Mouse (Mus musculus) MEL (cell line): ENCODE data around the gene Prss12. TPM values are rescaled to one million over a fixed set of nuclear protein-coding genes. Genes with fewer than 3 reads are reported as not detected.

Experiments used
- DNase-seq: peaks from one replicate; pipeline ENCODE4 v3.0.0; 2011; ENCODE audit warnings: low read depth, low spot score
- H3K27ac ChIP-seq: 2 replicates; pipeline ENCODE4 v1.5.1; 2012; ENCODE audit warnings: low read depth, mild to moderate bottlenecking, control low read depth, low read length, moderate library complexity; ENCODE audit not compliant: control insufficient read depth
- H3K27me3 ChIP-seq, 2 experiments: fragments of 150-350 bp in 1 of 2; sonication (generic) in 1 of 2; 2 replicates each; pipeline ENCODE4 v1.6.1; 2012; ENCODE audit warnings: low read length in 2 of 2, mild to moderate bottlenecking in 2 of 2, improper control_type of control experiment in 1 of 2, moderate library complexity in 1 of 2; ENCODE audit not compliant: insufficient read depth in 2 of 2, control insufficient read depth in 1 of 2
- H3K36me3 ChIP-seq, 2 experiments: 2 replicates each; pipeline ENCODE4 v1.6.1; 2012 to 2014; ENCODE audit warnings: low read length in 2 of 2, improper control_type of control experiment in 1 of 2, inconsistent platforms in 1 of 2, mild to moderate bottlenecking in 1 of 2; ENCODE audit not compliant: insufficient read depth in 2 of 2, control insufficient read depth in 1 of 2
- H3K4me1 ChIP-seq, 2 experiments: fragments of 150-350 bp in 1 of 2; sonication (generic) in 1 of 2; 2 replicates each; pipeline ENCODE4 v1.6.1; 2012; ENCODE audit warnings: low read length in 2 of 2, improper control_type of control experiment in 1 of 2, mild to moderate bottlenecking in 1 of 2; ENCODE audit not compliant: insufficient read depth in 2 of 2, control insufficient read depth in 1 of 2
- H3K4me3 ChIP-seq, 2 experiments: fragments of 150-350 bp in 1 of 2; sonication (generic) in 1 of 2; 2 replicates each; pipeline ENCODE4 v1.5.1; 2012; ENCODE audit warnings: low read depth in 2 of 2, low read length in 2 of 2, mild to moderate bottlenecking in 2 of 2, moderate library complexity in 2 of 2, control low read depth in 1 of 2, improper control_type of control experiment in 1 of 2; ENCODE audit not compliant: control insufficient read depth in 1 of 2, insufficient read depth in 1 of 2
- H3K79me2 ChIP-seq: 2 replicates; pipeline ENCODE4 v1.6.1; 2012; ENCODE audit warnings: mild to moderate bottlenecking, low read length, moderate library complexity; ENCODE audit not compliant: control insufficient read depth, poor library complexity, insufficient read depth
- H3K9ac ChIP-seq: 2 replicates; pipeline ENCODE4 v1.6.1; 2012; ENCODE audit warnings: low read depth, mild to moderate bottlenecking, control low read depth, low read length, moderate library complexity; ENCODE audit not compliant: control insufficient read depth, poor library complexity, severe bottlenecking
- H3K9me3 ChIP-seq: fragments of 150-350 bp; sonication (generic); replicated peaks from 2 replicates; pipeline ENCODE4 v1.6.1; 2012; ENCODE audit warnings: mild to moderate bottlenecking, low read length, improper control_type of control experiment, moderate library complexity; ENCODE audit not compliant: insufficient read depth
- BHLHE40 ChIP-seq: IDR thresholded peaks from 2 replicates; pipeline ENCODE4 v1.6.1; 2012; ENCODE audit warnings: low read depth, mild to moderate bottlenecking, inconsistent platforms, low read length, improper control_type of control experiment, borderline replicate concordance
- CHD1 ChIP-seq: IDR thresholded peaks from 2 replicates; pipeline ENCODE4 v1.6.1; 2012; ENCODE audit warnings: low read depth, mild to moderate bottlenecking, inconsistent platforms, low read length, improper control_type of control experiment
- CTCF ChIP-seq, 3 experiments: IDR thresholded peaks in 2 of 3; conservative IDR thresholded peaks in 1 of 3; 2 replicates each; pipeline ENCODE4 v1.5.1; 2011 to 2012; ENCODE audit warnings: low read length in 3 of 3, low read depth in 2 of 3, mild to moderate bottlenecking in 2 of 3, improper control_type of control experiment in 1 of 3, inconsistent platforms in 1 of 3, mixed read lengths in 1 of 3, moderate library complexity in 1 of 3; ENCODE audit not compliant: control insufficient read depth in 1 of 3, insufficient read depth in 1 of 3, poor library complexity in 1 of 3, severe bottlenecking in 1 of 3
- E2F4 ChIP-seq: IDR thresholded peaks from 2 replicates; pipeline ENCODE4 v1.6.1; 2011; ENCODE audit warnings: low read depth, low read length, improper control_type of control experiment, borderline replicate concordance
- ELF1 ChIP-seq: IDR thresholded peaks from 2 replicates; pipeline ENCODE4 v1.6.1; 2014; ENCODE audit warnings: low read depth, mild to moderate bottlenecking, inconsistent platforms, low read length, improper control_type of control experiment, moderate library complexity
- EP300 ChIP-seq, 2 experiments: IDR thresholded peaks; 2 replicates each; pipeline ENCODE4 v1.6.1; 2011; ENCODE audit warnings: improper control_type of control experiment in 2 of 2, low read length in 2 of 2, low read depth in 1 of 2, mild to moderate bottlenecking in 1 of 2
- ETS1 ChIP-seq: IDR thresholded peaks from 2 replicates; pipeline ENCODE4 v1.6.1; 2012; ENCODE audit warnings: low read depth, mild to moderate bottlenecking, inconsistent platforms, low read length, improper control_type of control experiment, moderate library complexity
- GABPA ChIP-seq: IDR thresholded peaks from 2 replicates; pipeline ENCODE4 v1.6.1; 2012; ENCODE audit warnings: low read depth, mild to moderate bottlenecking, inconsistent platforms, low read length, improper control_type of control experiment, moderate library complexity
- HCFC1 ChIP-seq: IDR thresholded peaks from 2 replicates; pipeline ENCODE4 v1.6.1; 2012; ENCODE audit warnings: low read depth, mild to moderate bottlenecking, inconsistent platforms, low read length, improper control_type of control experiment, moderate library complexity
- KAT2A ChIP-seq: conservative IDR thresholded peaks from 2 replicates; pipeline ENCODE4 v1.6.1; 2012; ENCODE audit warnings: low read depth, low read length, improper control_type of control experiment, inconsistent platforms
- MAZ ChIP-seq: IDR thresholded peaks from 2 replicates; pipeline ENCODE4 v1.6.1; 2012; ENCODE audit warnings: low read depth, mild to moderate bottlenecking, inconsistent platforms, low read length, improper control_type of control experiment
- MEF2A ChIP-seq: IDR thresholded peaks from 2 replicates; pipeline ENCODE4 v1.6.1; 2014; ENCODE audit warnings: low read depth, mild to moderate bottlenecking, inconsistent platforms, low read length, improper control_type of control experiment; ENCODE audit not compliant: poor library complexity, insufficient replicate concordance, severe bottlenecking; ENCODE audit errors: extremely low read depth
- MYC ChIP-seq: IDR thresholded peaks from 2 replicates; pipeline ENCODE4 v1.6.1; 2011; ENCODE audit warnings: low read depth, mild to moderate bottlenecking, low read length, improper control_type of control experiment, moderate library complexity
- NELFE ChIP-seq: IDR thresholded peaks from 2 replicates; pipeline ENCODE4 v1.6.1; 2011; ENCODE audit warnings: low read depth, low read length, improper control_type of control experiment
- POLR2A ChIP-seq, 2 experiments: IDR thresholded peaks; 2 replicates each; pipeline ENCODE4 v1.6.1; 2011 to 2012; ENCODE audit warnings: low read length in 2 of 2, mild to moderate bottlenecking in 2 of 2, control low read depth in 1 of 2, improper control_type of control experiment in 1 of 2, low read depth in 1 of 2, moderate library complexity in 1 of 2; ENCODE audit not compliant: control insufficient read depth in 1 of 2, insufficient read depth in 1 of 2, poor library complexity in 1 of 2
- POLR2AphosphoS5 ChIP-seq: IDR thresholded peaks from 2 replicates; pipeline ENCODE4 v1.6.1; 2012; ENCODE audit warnings: low read depth, borderline replicate concordance, mild to moderate bottlenecking, inconsistent platforms, low read length, moderate library complexity, mixed read lengths
- RAD21 ChIP-seq: IDR thresholded peaks from 2 replicates; pipeline ENCODE4 v1.6.1; 2011; ENCODE audit warnings: mild to moderate bottlenecking, low read depth, low read length, improper control_type of control experiment
- RCOR1 ChIP-seq: IDR thresholded peaks from 2 replicates; pipeline ENCODE4 v1.6.1; 2012; ENCODE audit warnings: low read depth, mild to moderate bottlenecking, inconsistent platforms, low read length, improper control_type of control experiment
- TAL1 ChIP-seq: IDR thresholded peaks from 2 replicates; pipeline ENCODE4 v1.6.1; 2012; ENCODE audit warnings: mild to moderate bottlenecking, inconsistent platforms, low read length, moderate library complexity, mixed read lengths
- TBP ChIP-seq: IDR thresholded peaks from 2 replicates; pipeline ENCODE4 v1.8.0; 2011; ENCODE audit warnings: low read depth, low read length, improper control_type of control experiment
- ZKSCAN1 ChIP-seq: IDR thresholded peaks from 2 replicates; pipeline ENCODE4 v1.6.1; 2012; ENCODE audit warnings: low read depth, mild to moderate bottlenecking, inconsistent platforms, low read length, improper control_type of control experiment, moderate library complexity
- polyA plus RNA-seq, 2 experiments: library from polyadenylated mRNA; stranded (reverse) in 1 of 2; unstranded in 1 of 2; fragments of >175 nt in 1 of 2; fragments of >200 nt in 1 of 2; gene quantifications; 2 replicates each; pipeline versions ENCODE4 v1.2.1 to v1.2.4; 2012; ENCODE audit warnings: low replicate concordance in 2 of 2, low read depth in 1 of 2; ENCODE audit not compliant: insufficient read length in 2 of 2, insufficient read depth in 1 of 2, missing spikeins in 1 of 2
- total RNA-seq: library from RNA; depleted of rRNA; stranded (reverse); fragments of 300-350 nt; gene quantifications from 2 replicates; pipeline ENCODE4 v1.2.3, GENCODE M21; 2012

Gene Prss12
- total and polyA plus RNA-seq, 3 experiments = 0.23 TPM; not detected in 2

GRCm38 (mm10) chr3:123481266-123481665 lies 34.6 kb downstream of the Prss12 start:
- Histone ChIP-seq H3K79me2 (no peaks in the 10 kb centered on the region), H3K4me3 (no peak overlapping the region), H3K36me3 (no peaks in the 10 kb centered on the region), H3K27me3 (no peaks in the 10 kb centered on the region; a peak in 2 of 4 replicates), H3K9me3 (no peaks in the 10 kb centered on the region), H3K4me1 (no peaks in the 10 kb centered on the region), H3K27ac (no peak overlapping the region), H3K9ac (no peak overlapping the region)
- DNase-seq = no peak
- TF ChIP-seq RAD21 = no peak
- TF ChIP-seq TBP = no peak
- TF ChIP-seq GABPA = no peak
- TF ChIP-seq NELFE = no peak

- H3K4me3 ChIP-seq = no peak overlapping the region
- no peaks in the 10 kb centered on the region for H3K9me3 ChIP-seq
- H3K9ac ChIP-seq = no peak overlapping the region
- no peaks in the 10 kb centered on the region for H3K79me2 ChIP-seq
- TF ChIP-seq ELF1 (no peak), HCFC1 (no peak), MAZ (no peak), E2F4 (no peak), CHD1 (no peak), TBP (no peak), MEF2A (no peak), RCOR1 (no peak), ETS1 (no peak), CTCF (IDR thresholded peaks at IDR 0.05 in 2 of 3, conservative IDR thresholded peaks at IDR 0.05 in 1 of 3; ENCODE audit: control insufficient read depth in 1 of 3, insufficient read depth in 1 of 3, low read depth in 2 of 3, low read length in 3 of 3, poor library complexity in 1 of 3, severe bottlenecking in 1 of 3) (no peak)
- no peaks in the 10 kb centered on the region for H3K4me1 ChIP-seq
- H3K27me3 ChIP-seq = peaks cover 0 to 3% of the 10 kb centered on the region in 2 experiments
- no peak for DNase-seq
- H3K36me3 ChIP-seq = no peaks in the 10 kb centered on the region
- no peak overlapping the region for H3K27ac ChIP-seq
Measured at GRCm38 (mm10) chr3:123491814-123492213, 45.1 kb downstream of the Prss12 start.

- Histone ChIP-seq H3K27me3 (no peaks in the 10 kb centered on the region; a peak in 3 of 4 replicates), H3K9me3 (no peaks in the 10 kb centered on the region), H3K79me2 (no peaks in the 10 kb centered on the region), H3K4me3 (no peak overlapping the region), H3K4me1 (no peaks in the 10 kb centered on the region), H3K27ac (no peak overlapping the region), H3K9ac (no peak overlapping the region), H3K36me3 (no peaks in the 10 kb centered on the region)
- DNase-seq = no peak
- no peak for TF ChIP-seq TAL1
- no peak for TF ChIP-seq EP300 (IDR thresholded peaks at IDR 0.05; ENCODE audit: low read depth in 1 of 2, low read length in 2 of 2)
- no peak for TF ChIP-seq MYC
- TF ChIP-seq POLR2AphosphoS5 = no peak
- TF ChIP-seq GABPA = no peak
- TF ChIP-seq ZKSCAN1 = no peak
- TF ChIP-seq BHLHE40 = no peak
- no peak for TF ChIP-seq KAT2A
- TF ChIP-seq NELFE = no peak
- no peak for TF ChIP-seq POLR2A (IDR thresholded peaks at IDR 0.05; ENCODE audit: control insufficient read depth in 1 of 2, insufficient read depth in 1 of 2, low read depth in 1 of 2, low read length in 2 of 2, poor library complexity in 1 of 2)
Measured at GRCm38 (mm10) chr3:123493163-123493562, 46.5 kb downstream of the Prss12 start.
